Mouse (Mus musculus) cortical plate, adult 2 months (tissue): ENCODE measurements at regions not wholly inside any gene's neighbourhood (a gene's known extent, or its start where the extent isn't known, plus 50 kb on each side); places are given as distances from the start of the nearest gene placed in this dataset.

Source experiments
- CTCF ChIP-seq: fragments of 200-500 bp; IDR thresholded peaks from 2 replicates; pipeline ENCODE4 v1.5.1; 2011; ENCODE audit warnings: mild to moderate bottlenecking, control low read depth, low read length; ENCODE audit not compliant: insufficient read depth; ENCODE audit errors: extremely low read depth
- POLR2A ChIP-seq: fragments of 200-500 bp; IDR thresholded peaks from 2 replicates; pipeline ENCODE4 v1.6.1; 2011; ENCODE audit warnings: mild to moderate bottlenecking, low read length, control low read depth; ENCODE audit not compliant: insufficient read depth; ENCODE audit errors: extremely low read depth

DNA sequence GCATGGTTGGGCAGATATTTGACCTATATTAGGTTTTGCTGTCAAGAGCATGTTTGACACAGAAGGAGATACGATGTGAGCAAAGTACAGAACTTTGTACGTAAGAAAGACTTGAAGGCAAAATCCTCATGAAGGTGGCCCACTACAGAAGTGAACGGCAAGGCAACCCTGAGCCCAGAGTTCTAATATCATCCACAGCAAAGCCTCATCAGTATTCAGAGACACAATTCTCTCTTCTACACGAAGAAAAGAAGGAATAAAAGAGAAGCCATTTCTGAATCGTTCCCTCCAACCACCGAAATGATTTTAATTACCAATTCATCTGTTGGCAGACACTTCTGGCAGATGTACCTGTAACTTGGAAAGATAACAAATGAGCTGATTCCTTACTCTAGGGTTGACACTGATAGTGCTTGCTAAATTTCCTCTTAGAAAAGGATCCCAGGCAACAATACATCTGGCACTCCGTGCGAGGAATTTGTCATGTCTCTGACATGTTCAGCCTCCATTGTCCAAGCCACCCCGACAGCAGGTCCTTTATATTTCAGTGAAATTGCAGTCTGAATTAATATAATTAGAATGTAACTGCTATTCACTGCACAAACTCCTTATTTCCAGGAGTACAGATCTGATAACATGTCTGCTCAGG, 130.3 kb downstream of the Btg1 start:
- TF ChIP-seq POLR2A (no peak), CTCF (no peak)
